8 mouse cellular contexts compared by ENCODE assay signal in genomic region chr4:48842777-48843214, GRCm38 (mm10).
A peak's percentile ranks its signal among the peaks of the same experiment; 100 is the strongest.
DNase-seq lines count a peak whose midpoint lies in the region; ATAC-seq lines count a peak whose summit lies in the region.

No protein-coding gene starts in this region.

- no peak for ATAC-seq in heart, embryonic 11.5 days (replicated peaks; ENCODE audit: insufficient number of reproducible peaks, low FRiP score, low TSS enrichment)
- ATAC-seq in forebrain, embryonic 13.5 days = peak; percentile 94
- ATAC-seq in kidney, embryonic 14.5 days (ENCODE audit: low FRiP score, low TSS enrichment) = peak; percentile 55; the same call in 1 of the 2 replicates

- H3K4me3 ChIP-seq in heart, embryonic 11.5 days (ENCODE audit: low read depth, low read length) = no peak overlapping the region
- no peak overlapping the region for H3K4me3 ChIP-seq in forebrain, embryonic 13.5 days
- H3K4me3 ChIP-seq in kidney, embryonic 14.5 days (ENCODE audit: low read length) = no peak overlapping the region

- no peaks in the 10 kb centered on the region for H3K36me3 ChIP-seq in heart, embryonic 11.5 days (ENCODE audit: control insufficient read depth, insufficient read depth, low read length)
- H3K36me3 ChIP-seq in forebrain, embryonic 13.5 days (ENCODE audit: poor library complexity, severe bottlenecking) = no peaks in the 10 kb centered on the region
- H3K36me3 ChIP-seq in kidney, embryonic 14.5 days (ENCODE audit: control insufficient read depth, insufficient read depth, low read length) = no peaks in the 10 kb centered on the region

- H3K4me1 ChIP-seq in heart, embryonic 11.5 days (ENCODE audit: control insufficient read depth, insufficient read depth, low read length) = no peaks in the 10 kb centered on the region; the same call in 1 of the 2 replicates
- H3K4me1 ChIP-seq in forebrain, embryonic 13.5 days = peaks cover 7% of the 10 kb centered on the region; the same call in 1 of the 2 replicates
- H3K4me1 ChIP-seq in kidney, embryonic 14.5 days (ENCODE audit: control insufficient read depth, insufficient read depth, low read length) = no peaks in the 10 kb centered on the region

- H3K27ac ChIP-seq in heart, embryonic 11.5 days (ENCODE audit: low read depth, low read length) = no peak overlapping the region
- H3K27ac ChIP-seq in forebrain, embryonic 13.5 days = no peak overlapping the region
- H3K27ac ChIP-seq in kidney, embryonic 14.5 days (ENCODE audit: low read depth, low read length) = no peak overlapping the region

- H3K9me3 ChIP-seq in heart, embryonic 11.5 days (replicated peaks; ENCODE audit: control insufficient read depth, low read length) = no peaks in the 10 kb centered on the region
- no peaks in the 10 kb centered on the region for H3K9me3 ChIP-seq in forebrain, embryonic 13.5 days (replicated peaks)
- H3K9me3 ChIP-seq in kidney, embryonic 14.5 days (ENCODE audit: control insufficient read depth, low read length) = no peaks in the 10 kb centered on the region

- H3K9ac ChIP-seq in heart, embryonic 11.5 days (ENCODE audit: low read depth, low read length) = no peak overlapping the region
- no peak overlapping the region for H3K9ac ChIP-seq in forebrain, embryonic 13.5 days
- no peak overlapping the region for H3K9ac ChIP-seq in kidney, embryonic 14.5 days (ENCODE audit: low read depth, low read length)

- DNase-seq in heart, adult 11 months = peak; percentile 93
- peak; percentile 97 for DNase-seq in Muller cell, postnatal 12 days (ENCODE audit: inconsistent ontology term)
- DNase-seq in spleen, postnatal 36 days (ENCODE audit: low spot score in 2 of 2) = no peak
- no peak for DNase-seq in left cerebral cortex, adult 11 months (ENCODE audit: low spot score)
- no peak for DNase-seq in lung, postnatal 25 days (ENCODE audit: low spot score)

- H3K4me2 ChIP-seq in heart, embryonic 11.5 days = no peak overlapping the region
- H3K4me2 ChIP-seq in forebrain, embryonic 13.5 days = no peak overlapping the region
- H3K4me2 ChIP-seq in kidney, embryonic 14.5 days (replicated peaks; ENCODE audit: low read depth, low read length) = no peak overlapping the region

- WGBS in heart, embryonic 11.5 days (ENCODE audit: insufficient replicate concordance) = 54% methylated on average over 2 of the region's 2 CpGs
- 42% methylated on average over 2 of the region's 2 CpGs for WGBS in forebrain, embryonic 13.5 days
- WGBS in kidney, embryonic 14.5 days = 49% methylated on average over 2 of the region's 2 CpGs

- no peaks in the 10 kb centered on the region for H3K27me3 ChIP-seq in heart, embryonic 11.5 days (ENCODE audit: control insufficient read depth, insufficient read depth, low read length)
- no peaks in the 10 kb centered on the region for H3K27me3 ChIP-seq in forebrain, embryonic 13.5 days
- no peaks in the 10 kb centered on the region for H3K27me3 ChIP-seq in kidney, embryonic 14.5 days (ENCODE audit: control insufficient read depth, insufficient read depth, low read length)

Comparison
In these comparisons a context has a peak if more than half of its experiments do, and no peak if none do; other contexts are left out.
1. DNase-seq: peak in heart, adult 11 months (single experiment) and Muller cell, postnatal 12 days (single experiment); none in spleen, postnatal 36 days (0 of 2), left cerebral cortex, adult 11 months (single experiment) and lung, postnatal 25 days (single experiment).